Mouse (Mus musculus): ENCODE data around the gene Ankdd1b.

GRCm38 (mm10) chr13:96434899-96435331 is 36.1 kb downstream of the Ankdd1b start:
- TF ChIP-seq CTCF (IDR thresholded peaks at IDR 0.05; ENCODE audit: low read depth, low read length), result no peak
- no peak for TF ChIP-seq POLR2A (IDR thresholded peaks at IDR 0.05; ENCODE audit: extremely low read depth, insufficient read depth, low read length)
